Mouse (Mus musculus): Measurements from ENCODE around the gene Cxcl16.
"Not testable (repeated sequence)": the region's sequence is repeated elsewhere in the genome, so short reads cannot be mapped to it uniquely, and the experiment has no call there.

Gene Cxcl16

DNA sequence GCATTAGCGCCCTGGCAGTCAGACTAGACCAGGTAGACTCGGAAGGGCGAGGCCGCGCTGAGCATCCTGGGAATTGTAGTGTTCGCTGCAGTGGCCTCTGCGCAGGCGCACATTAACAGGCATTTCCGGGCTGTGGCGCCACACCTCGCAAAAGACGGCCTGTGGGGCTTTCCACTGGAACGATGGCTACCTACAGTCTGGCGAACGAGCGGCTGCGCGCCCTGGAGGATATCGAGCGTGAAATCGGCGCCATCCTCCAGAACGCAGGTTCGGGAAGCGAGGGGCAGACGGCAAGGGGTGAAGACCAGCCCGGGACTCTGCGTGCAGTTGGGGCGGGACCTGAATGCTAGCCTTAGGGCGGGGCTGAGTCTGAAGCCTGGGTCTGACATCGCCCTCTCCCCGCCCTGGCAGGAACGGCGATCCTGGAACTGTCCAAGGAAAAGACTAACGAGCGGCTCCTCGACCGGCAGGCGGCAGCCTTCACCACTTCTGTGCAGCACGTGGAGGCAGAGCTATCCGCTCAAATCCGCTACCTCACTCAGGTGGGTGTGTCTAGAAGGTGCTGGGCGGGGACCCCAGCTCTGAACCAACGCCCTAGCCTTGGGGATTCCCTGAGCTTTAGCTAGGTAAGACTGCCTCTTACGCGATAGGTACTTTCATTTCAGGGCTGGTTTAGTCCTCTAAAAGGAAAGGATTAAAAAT lies 7.8 kb downstream of the Cxcl16 start, which contains the start of gene Med11:
Med11 (plus strand) TSS at position 123 of the 702 bp plus-strand sequence.
- DNase-seq = peak; percentile 98

DNA sequence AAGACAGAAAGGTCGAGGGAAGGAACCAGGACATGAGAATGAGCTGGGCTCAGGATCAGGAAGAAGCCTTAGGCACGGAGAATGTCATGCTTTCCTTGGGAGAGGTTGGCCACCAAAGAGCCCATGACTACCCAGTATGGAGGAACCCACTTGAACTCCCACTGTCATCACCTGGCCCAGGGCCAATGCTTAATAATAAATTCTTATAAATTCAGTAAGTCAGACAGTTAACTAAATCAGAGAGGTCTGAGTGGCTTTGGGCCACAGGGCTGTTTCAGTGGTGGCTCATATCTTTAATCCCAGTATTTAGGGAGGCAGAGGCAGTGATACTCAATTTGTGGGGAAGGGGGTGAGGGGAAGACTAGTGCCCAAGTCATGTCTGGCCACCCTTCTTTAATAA lies 8.9 kb downstream of the Cxcl16 start:
- peak; percentile 66 for DNase-seq

DNA sequence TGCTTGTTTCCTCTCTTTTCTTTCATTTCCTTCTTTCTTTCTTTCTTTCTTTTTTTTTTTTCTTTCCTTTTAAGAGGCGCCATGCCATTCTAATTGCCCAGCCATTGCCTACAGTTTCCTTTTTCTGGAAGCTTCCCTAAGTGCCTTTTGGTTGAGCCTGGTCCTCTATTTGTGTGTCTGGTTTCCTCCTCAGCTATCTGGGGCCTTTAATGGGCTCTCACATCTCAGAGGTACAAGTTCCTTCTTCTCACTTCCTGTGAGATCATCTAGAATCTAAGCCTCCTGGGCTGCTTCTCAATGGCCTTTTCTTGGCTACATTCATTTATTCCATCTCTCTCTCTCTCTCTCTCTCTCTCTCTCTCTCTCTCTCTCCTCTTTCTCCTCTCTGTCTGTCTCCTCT lies 12.4 kb downstream of the Cxcl16 start:
- DNase-seq = no peak

DNA sequence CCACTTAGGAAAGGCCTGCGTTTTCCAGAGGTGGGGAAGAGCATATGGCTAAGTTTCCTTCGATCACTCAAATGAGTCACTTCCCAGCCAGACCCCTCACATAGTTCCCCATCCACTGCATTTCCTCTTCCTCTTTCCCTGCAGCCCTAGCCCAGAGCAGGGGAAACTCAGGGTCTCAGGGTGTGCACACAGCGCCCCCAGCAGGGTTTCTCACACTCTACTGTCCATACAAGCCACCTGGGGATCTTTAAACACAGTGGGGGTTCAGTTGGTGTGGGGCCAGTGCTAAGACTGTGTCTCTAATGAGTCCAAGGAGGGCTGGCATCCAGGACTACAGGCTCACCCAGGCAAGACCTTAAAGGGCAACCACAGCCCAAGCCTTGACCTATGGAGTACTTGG lies 13.0 kb downstream of the Cxcl16 start:
- no peak for DNase-seq

DNA sequence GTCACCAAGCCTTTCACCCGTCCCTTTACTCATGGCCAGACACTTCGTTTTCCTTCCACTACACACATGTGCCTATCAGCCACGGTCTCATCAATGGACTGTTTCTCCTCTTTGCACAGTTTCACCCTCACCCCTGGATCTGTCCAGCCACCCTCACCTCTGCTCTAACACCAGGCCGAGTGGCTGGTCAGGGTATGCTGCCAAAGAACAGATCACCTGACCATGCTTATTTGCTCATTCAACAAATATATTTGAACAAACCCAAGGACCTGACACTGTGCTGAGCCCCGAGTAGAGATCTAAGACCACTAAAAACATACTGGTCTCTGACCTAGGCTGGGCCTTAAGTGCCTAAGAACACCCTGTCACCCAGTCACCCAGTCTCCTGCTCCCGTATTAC lies 15.1 kb downstream of the Cxcl16 start:
- no peak for DNase-seq

DNA sequence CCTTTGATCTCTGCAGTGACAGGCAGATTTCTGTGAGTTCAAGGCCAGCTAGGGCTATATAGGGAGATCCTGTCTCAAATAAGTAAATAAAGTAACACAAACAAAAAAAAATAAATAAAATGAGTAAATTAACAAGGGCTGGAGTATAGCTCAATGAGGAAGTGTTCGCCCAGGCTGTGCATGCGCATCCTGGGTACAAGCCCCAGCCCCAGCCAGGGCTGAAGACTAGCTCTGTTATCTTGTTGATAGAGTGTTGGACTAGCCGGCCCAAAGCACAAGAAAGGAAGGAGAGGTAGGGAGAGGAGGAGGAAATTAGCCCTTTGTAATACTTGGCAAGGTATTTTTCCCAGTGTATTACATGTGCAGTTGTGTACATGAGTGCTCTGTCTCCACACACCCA lies 15.8 kb downstream of the Cxcl16 start:
- DNase-seq = no peak

DNA sequence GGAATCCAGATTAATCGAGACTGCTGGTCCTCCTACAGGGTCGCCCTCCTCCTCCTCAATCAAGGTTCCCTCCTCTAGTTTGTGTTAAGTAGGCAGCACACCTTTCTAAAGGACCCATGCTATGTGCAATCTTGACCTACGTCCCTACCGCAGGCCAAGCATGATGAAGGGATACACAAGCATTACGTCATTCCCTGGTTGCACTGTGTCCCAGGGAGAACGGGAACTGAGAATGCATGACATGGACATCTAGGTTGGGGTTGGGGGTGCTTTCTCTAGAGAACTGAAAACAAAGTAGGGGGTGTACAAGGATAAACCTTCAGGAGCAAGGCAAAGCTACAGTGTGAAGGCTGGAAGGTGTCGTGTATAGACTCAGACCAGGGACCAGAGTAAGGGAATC lies 17.9 kb downstream of the Cxcl16 start:
- DNase-seq = no peak

DNA sequence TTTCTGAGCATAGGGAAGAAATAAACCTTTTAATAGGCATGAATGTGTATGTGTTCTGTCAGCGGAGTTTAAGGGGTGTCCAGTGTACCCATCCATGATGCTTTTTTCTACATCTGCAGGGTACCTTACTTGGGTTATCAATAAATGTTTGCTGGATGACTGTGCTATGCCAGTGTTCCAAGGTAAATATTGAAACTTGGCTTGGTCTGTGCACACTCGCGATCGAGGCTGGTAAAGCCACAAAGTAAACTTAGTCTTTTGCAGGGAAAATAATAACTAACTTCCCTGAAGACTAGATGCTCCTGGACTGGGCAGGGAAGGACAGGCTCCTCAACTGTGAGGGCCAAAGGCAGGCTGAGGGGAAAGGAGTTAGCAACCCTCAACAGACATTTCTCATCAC lies 19.1 kb downstream of the Cxcl16 start:
- no peak for DNase-seq

DNA sequence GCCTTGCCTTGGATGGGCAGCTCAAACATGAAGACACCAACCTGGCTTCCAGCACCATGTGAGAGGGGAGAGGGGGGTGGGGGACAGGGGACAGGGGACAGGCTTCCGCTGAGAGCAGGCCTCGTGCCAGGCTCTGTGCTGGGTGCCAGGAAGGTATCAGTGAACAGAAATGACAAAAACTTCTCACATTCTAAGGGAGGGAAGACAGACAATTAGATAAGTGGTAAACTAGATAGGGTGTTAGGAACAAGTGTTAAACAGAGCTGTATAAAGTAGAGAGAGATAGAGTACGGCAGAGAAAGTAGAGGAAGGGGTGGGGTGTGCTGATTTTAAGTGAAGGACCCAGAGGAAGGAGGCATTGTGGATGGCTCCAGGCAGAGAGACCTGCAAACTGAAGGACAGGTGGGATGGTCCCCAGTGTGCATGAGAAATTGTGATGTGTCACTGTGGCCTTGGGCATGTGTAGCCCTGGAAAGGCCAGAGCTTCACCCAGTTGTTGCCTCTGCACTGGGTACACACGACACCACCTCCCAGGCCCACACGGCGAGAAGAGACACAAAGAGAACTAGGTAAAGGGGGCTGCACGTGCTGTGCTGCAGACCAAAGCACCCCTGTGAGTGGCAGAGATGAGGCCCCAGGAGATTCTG lies 20.9 kb downstream of the Cxcl16 start:
- no peak for DNase-seq

DNA sequence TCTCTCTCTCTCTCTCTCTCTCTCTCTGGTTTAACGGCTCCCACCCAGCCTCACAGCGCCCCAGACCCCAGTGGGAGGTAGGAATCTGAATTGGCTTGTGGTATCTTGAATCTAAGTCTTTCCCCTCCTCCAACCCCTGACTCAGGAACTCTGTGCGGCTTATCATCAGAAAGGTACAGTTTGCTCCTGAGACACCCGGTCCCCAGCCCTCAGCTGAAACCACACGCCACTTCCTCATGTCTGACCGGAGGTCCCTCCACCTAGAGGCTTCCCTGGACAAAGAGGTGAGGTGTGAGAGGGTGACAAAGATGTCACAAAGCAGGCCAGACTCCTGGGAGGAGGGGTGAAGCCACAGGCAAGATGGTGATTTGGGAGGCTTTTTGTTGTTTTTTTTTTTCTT lies 22.4 kb downstream of the Cxcl16 start:
- DNase-seq = no peak

DNA sequence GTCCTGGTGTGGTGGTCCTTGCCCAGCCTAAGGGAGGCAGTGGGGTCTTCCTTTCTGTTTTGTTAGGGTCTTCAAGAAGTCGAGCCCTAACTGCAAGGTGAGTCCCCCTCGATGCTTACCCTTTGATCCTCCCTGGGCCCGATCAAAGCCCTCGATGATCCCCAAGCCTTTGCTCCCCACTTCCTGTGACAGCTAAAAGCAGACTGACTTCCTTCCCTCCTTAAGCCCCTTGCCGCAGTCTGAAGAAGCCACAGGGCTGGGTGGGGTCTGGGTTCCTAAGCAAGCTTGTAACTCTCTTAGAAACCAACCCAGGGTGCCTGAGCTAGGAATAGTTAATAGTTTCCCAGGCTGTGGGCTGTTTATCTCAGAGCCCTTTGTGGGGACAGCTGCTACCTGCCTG lies 24.3 kb downstream of the Cxcl16 start:
- DNase-seq = no peak

DNA sequence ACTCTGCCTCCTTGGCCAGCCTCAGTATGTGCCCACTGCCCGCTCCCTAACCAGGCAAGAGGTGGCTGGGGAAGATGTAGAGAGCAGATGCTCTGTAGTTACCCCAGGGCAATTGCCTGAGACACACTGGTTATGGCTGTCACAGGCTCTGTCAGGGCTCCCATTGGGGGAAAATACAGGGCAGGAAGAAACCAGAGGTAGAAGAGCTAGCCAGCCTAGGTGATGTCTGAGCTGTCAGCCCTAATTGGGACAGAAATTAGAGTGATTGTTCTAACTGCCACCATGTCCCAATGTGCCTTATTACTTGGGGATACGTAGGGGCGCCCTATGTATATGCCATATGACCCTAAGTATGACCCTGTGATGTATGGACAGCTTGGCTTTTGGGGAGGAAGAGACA lies 25.8 kb downstream of the Cxcl16 start:
- no peak for DNase-seq

DNA sequence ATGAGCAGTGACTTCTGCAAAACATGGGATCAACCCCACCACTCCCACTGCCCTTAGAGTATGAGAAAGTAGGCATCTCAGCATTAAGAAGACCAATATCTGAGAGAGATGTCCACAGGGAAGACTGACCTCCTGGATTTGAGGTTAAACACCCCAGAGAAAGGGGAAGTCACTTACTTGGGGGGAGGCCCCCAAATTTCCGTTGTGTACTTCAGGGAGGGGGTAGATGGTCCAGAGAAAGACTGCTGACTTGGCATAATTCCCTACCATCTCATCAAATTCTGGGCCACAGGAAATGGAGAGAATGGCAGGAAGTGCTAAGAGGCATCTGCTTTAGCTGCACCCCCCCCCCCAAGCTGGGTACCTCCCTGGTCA lies 26.2 kb downstream of the Cxcl16 start:
- peak; percentile 36 for DNase-seq

DNA sequence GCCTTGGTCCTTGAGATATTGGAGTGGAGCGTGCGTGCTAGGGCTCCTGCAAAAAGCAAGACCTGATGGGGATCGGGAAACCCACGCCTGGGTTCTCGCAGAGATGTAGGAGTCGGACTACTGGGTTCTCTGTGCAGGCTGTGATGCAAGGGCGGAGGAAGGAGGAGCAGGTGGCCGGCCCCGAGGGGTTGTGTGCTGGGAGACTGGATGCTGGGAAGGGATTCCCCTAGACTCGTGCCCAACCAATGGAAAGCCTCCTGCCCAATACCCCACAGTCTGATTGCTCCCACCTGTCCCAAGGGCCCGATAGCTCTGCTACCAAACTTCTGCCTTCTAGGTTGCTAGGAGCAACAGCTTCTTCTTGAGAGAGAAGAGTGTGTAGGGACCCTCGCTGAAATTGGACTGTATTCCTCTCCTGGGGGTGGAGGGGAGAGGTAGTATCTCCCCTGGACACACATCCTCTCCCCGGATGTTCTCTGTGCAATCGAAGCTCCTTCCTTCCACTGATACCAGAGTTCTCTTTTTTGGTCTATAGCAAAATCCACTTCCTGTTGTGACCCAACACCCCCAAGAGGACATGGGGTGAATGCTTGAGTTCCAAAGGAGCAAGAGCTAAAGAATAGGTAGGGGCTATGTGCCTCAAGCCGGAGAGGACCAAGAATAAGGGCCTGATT lies 26.8 kb downstream of the Cxcl16 start:
- DNase-seq = no peak

DNA sequence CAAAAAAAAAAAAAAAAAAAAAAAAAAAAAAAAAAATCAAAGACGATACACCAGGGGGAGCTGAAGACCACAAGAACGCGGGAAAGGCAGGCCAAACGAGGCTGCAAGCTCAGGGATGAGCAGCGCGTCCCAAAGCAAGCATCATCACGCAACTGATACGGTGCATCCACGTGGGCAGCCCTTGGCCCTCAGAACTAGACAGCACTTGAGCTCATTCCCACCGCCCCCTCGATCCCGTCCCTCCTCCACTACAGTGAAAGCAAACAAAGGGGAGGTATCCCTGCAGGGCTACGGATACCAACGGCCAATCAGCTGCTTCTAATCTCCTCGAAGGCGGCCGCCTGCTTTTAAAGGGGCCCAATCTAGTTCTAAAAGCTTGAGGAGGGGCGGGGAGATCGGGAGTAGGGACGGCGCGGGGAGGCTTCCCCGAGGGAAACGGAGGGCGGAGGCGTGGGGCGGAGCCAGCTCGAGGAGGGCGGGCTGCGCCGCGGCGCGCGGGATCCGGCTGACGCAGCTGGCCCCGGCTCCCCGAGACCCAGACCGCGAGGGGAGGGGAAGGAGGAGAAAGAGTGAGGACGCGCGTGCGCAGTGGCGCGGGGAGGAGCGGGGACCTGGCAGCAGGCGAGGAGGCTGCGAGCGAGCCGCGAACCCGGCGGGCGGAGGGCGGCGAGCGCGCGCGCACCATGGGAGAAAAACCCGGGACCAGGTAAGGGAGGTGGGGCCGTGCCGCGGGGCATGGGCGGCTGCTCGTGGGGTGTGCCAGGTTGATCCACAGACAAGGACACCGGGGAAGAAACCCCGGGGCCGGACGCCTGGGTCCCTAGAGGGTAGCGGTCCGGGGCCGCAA lies 27.5 kb downstream of the Cxcl16 start, which contains the start of gene Arrb2:
Arrb2 (plus strand) TSS at position 588 of the 847 bp plus-strand sequence.
- peak; percentile 98 for DNase-seq

DNA sequence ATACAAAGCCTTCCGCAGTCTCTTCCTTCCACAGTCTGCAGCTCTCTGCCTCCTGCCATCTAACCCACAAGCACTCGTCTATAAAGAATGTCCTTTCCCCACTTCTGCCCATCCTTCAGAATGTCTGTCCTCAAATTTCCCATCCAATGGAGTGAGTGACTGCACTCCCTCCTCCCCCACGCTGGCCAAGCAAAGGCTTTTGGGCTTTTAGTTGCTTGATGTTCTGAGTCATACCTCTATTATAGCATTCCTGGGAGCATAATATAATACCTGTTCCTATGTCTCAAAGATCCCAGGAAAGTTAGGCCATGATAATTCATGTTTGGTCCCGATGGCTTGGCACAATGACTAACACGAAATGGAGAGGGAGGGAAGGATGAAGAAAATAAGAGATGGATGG lies 28.2 kb downstream of the Cxcl16 start:
- DNase-seq = peak; percentile 61

DNA sequence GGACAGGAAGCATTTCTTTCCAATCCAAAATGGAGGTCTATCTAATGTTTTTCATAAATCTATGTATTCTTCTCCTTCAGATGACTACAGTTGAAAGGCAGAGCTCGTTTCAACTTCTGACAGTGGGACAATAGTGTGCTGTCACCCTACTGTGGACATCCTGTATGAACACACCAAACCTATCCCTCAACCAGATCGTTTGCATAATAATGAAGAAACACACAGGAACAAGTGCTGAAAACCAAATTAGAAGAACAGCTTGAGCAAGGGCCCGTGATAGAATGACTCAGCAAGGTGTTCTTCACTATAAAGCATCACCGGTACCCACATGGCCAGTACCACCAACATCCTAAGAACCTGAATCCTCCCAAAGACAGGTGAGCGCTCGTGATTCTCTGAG lies 33.2 kb downstream of the Cxcl16 start:
- DNase-seq = not testable (repeated sequence)

DNA sequence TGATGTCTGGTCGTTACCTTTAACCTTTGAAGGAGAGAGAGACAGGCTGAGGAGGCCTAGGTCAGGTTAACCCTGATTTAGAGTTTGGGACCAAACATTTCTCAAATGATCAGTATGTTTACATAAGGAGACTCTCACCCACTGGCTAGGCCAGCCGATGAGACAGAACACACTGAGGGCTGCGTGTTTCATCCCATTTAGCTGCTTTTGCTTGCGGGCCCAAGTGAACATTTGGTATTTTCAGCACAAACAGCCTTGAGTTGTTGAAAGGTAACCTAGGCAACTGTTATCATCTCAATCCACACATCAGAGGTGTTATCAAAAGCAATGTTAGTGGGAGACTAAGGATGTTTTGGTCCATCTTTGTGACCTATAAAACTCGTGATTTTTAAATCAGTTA lies 40.3 kb downstream of the Cxcl16 start:
- DNase-seq = no peak

DNA sequence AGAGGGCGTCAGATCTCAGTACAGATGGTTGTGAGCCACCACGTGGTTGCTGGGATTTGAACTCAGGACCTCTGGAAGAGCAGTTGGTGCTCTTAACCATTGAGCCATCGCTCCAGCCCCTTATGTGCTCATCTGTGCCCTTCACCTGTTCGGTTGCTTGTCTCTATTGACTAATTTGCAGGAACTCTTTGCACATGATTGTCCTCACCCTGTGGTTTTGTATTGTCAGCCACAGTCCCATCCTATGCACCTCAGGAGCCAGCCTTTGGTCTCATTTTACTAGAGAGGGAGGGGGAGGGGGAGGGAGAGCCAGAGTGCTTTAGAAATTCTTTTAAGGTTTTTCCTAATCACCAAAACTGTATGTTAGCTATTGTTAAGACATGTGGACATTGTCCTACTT lies 41.6 kb downstream of the Cxcl16 start:
- DNase-seq = no peak

DNA sequence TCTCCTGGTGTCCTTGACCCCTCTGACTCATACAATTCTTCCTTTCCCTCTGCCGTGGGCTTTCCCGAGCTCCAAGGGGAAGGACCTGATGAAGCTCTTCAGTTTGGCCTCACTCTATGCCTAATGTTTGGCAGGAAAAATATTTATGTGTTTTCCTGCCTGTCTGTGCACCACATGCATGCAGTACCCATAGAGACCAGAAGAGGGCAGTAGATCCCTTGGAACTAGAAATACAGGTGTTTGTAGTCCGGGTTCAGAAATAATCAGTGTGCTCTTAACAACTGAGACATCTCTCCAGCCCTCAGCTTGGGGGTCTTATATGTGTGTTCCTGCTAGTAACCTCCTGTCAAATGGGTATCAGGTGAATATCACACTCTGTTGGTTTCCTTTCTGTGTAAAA lies 45.8 kb downstream of the Cxcl16 start:
- peak; percentile 83 for DNase-seq

DNA sequence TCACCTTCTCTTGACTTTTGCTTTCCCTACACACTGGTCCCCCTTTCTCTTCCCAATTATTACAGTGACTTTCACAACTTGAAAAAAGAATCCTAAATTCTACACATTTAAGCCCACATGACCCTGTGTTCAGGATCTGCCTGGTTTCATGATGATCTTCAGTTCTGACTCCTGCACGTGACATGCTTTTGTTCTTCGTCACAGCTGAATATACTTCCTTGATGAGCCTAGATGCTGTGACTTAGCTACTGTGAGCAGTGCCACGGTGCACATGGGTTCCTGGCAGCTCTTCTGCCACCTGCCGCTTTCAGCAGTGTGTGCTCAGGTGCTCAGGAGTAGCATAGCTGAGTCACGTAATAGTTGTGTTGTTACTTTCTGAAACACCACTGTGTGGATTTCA lies 47.2 kb downstream of the Cxcl16 start:
- no peak for DNase-seq

DNA sequence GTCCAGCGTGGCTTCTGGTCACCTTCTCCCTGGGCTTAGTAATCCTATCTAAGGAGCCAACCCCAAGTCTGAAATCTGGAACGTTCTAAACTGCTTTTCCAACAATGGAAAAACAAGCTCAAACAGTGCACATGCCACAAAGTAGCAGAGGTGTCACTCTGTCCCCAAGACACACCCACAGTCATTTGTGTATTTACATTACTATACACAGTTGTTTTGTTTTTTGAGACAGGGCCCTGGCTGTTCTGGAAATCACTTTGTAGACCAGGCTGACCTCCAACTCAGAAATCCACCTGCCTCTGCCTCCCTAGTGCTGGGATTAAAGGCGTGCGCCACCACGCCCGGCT lies 49.5 kb downstream of the Cxcl16 start:
- DNase-seq = no peak

DNA sequence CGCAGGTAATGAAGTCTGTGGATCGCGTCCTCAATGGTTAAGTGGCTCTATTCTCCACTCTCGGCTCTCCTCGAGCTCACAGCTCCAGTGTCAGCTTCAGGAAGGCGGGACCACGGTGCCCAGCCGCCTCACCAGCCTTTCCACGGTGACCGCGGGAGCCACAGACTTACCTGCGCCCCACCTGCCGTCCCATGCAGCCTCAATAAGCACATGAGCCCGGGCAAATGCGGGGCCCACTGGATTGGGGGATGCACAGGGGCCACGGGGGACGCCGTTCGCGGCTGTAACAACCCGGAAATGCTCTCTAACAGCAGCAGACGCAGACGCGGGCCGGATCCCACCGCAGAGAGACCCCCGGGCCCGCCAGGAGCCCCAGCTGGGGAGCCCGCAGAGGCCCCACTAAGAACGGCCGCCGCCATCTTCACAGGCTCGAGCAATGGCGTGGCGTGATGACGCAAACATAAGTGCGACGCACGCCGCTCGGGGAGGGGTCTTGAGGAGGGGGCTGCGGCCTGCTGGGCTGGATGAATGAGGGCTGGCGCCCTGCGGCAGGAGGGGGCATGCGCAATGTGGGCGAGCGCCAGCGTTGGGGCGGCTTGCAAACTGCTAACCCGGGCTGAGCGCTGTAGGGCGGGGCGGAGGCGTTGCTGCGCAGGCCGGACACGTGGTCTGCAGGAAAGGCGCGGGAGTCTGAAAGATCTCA lies 50.0 kb downstream of the Cxcl16 start, which contains the start of gene Pelp1:
Pelp1 (minus strand) TSS at position 438 of the 703 bp plus-strand sequence.
- DNase-seq = peak; percentile 82
